11 mouse cellular contexts compared by ENCODE assay signal in genomic region chr1:151338941-151339340, GRCm38 (mm10). TPM values are rescaled to one million over a fixed set of nuclear protein-coding genes. Genes with fewer than 3 reads are reported as not detected.
A peak's percentile ranks its signal among the peaks of the same experiment; 100 is the strongest.
DNase-seq lines count a peak whose midpoint lies in the region; ATAC-seq and TF ChIP-seq lines count a peak whose summit lies in the region.
"Had no signal": no experiment of that assay in that cellular context is flagged by ENCODE, and none has a peak within 500 bp of the region (broad histone marks: within the 10 kb centered on the region; RNA-seq: fewer than 3 reads in every experiment).

No protein-coding gene starts in this region.

- H3K36me3 ChIP-seq in lung, embryonic 14.5 days (ENCODE audit: insufficient read depth), result no peaks in the 10 kb centered on the region
- no peaks in the 10 kb centered on the region for H3K36me3 ChIP-seq in forebrain, embryonic 13.5 days (ENCODE audit: poor library complexity, severe bottlenecking)
- H3K36me3 ChIP-seq: limb, embryonic 15.5 days had no signal

- ATAC-seq in lung, embryonic 14.5 days (ENCODE audit: insufficient read depth), result 0 out of 2 replicates have a peak, but pooled peaks have one; percentile 25
- no peak for ATAC-seq in forebrain, embryonic 13.5 days

- TF ChIP-seq CTCF in lung, embryonic 14.5 days (IDR thresholded peaks at IDR 0.05; ENCODE audit: low read depth), result no peak

- H3K27me3 ChIP-seq in lung, embryonic 14.5 days (ENCODE audit: insufficient read depth, low read length), result no peaks in the 10 kb centered on the region
- no peaks in the 10 kb centered on the region for H3K27me3 ChIP-seq in forebrain, embryonic 13.5 days
- H3K27me3 ChIP-seq: limb, embryonic 15.5 days had no signal

- DNase-seq in lung, embryonic 14.5 days, result peak; percentile 65
- DNase-seq in lung, postnatal 25 days (ENCODE audit: low spot score), result no peak
- DNase-seq in heart, adult 11 months, result peak; percentile 96
- peak; percentile 71 for DNase-seq in kidney, adult 8-10 months
- peak; percentile 62 for DNase-seq in retina, postnatal 1 day
- DNase-seq in gastrocnemius, postnatal 36 days, result no peak
- no peak for DNase-seq in spleen, postnatal 36 days (ENCODE audit: low spot score in 2 of 2)
- DNase-seq: spleen, adult 18-20 months had no signal

- H3K9me3 ChIP-seq in lung, embryonic 14.5 days (ENCODE audit: low read depth, low read length), result no peaks in the 10 kb centered on the region
- no peaks in the 10 kb centered on the region for H3K9me3 ChIP-seq in forebrain, embryonic 13.5 days (replicated peaks)
- H3K9me3 ChIP-seq: G1E; limb, embryonic 15.5 days had no signal

- intact Hi-C loops in gastrocnemius, postnatal 36 days (cut with DNase I), result no loop called here

- peaks cover 4% of the 10 kb centered on the region; the same call in 1 of the 2 replicates for H3K4me1 ChIP-seq in lung, embryonic 14.5 days (ENCODE audit: insufficient read depth)
- peaks cover 10% of the 10 kb centered on the region; the same call in 1 of the 2 replicates for H3K4me1 ChIP-seq in forebrain, embryonic 13.5 days

- H3K4me2 ChIP-seq in lung, embryonic 14.5 days, result no peak overlapping the region
- H3K4me2 ChIP-seq in forebrain, embryonic 13.5 days, result no peak overlapping the region
- H3K4me2 ChIP-seq: limb, embryonic 15.5 days had no signal

- H3K9ac ChIP-seq in lung, embryonic 14.5 days, result no peak overlapping the region
- no peak overlapping the region for H3K9ac ChIP-seq in forebrain, embryonic 13.5 days
- H3K9ac ChIP-seq: limb, embryonic 15.5 days had no signal

- WGBS in lung, embryonic 14.5 days, result 48% methylated on average over 2 of the region's 2 CpGs
- 34% methylated on average over 2 of the region's 2 CpGs for WGBS in forebrain, embryonic 13.5 days

- H3K4me3 ChIP-seq in lung, embryonic 14.5 days (ENCODE audit: low read depth, low read length), result no peak overlapping the region
- H3K4me3 ChIP-seq in forebrain, embryonic 13.5 days, result no peak overlapping the region
- H3K4me3 ChIP-seq: limb, embryonic 15.5 days had no signal

- no peak overlapping the region; the same call in 1 of the 2 replicates for H3K27ac ChIP-seq in lung, embryonic 14.5 days (ENCODE audit: low read depth)
- H3K27ac ChIP-seq in forebrain, embryonic 13.5 days, result no peak overlapping the region
- H3K27ac ChIP-seq: limb, embryonic 15.5 days had no signal

RNA-seq across cellular contexts. Expression of gene Ivns1abp, which starts 5.3 kb away (rescaled TPM):
- polyA plus RNA-seq in lung, embryonic 14.5 days (2014; fragmentation: Nextera tagmentation; extraction: Ambion mirVana), result 266 and 268 TPM in 2 replicates
- total RNA-seq in gastrocnemius, postnatal 36 days (2021), result 100 to 1,000 TPM in 1 of 2 experiments, 10 to 100 TPM in 1; 97.4 to 111 TPM
- polyA plus RNA-seq in forebrain, embryonic 13.5 days (2015; fragmentation: Nextera tagmentation; extraction: Ambion mirVana), result 364 and 394 TPM in 2 replicates

Comparison
In these comparisons a context has a peak if more than half of its experiments do, and no peak if none do; other contexts are left out.
1. DNase-seq: peak in lung, embryonic 14.5 days (single experiment), heart, adult 11 months (single experiment), kidney, adult 8-10 months (2 of 2) and retina, postnatal 1 day (single experiment); none in lung, postnatal 25 days (single experiment), gastrocnemius, postnatal 36 days (0 of 2) and spleen, postnatal 36 days (0 of 2).